Mouse (Mus musculus): Measurements from ENCODE around the gene Cetn3. TPM values are rescaled to one million over a fixed set of nuclear protein-coding genes. Genes with fewer than 3 reads are reported as not detected.
A peak's percentile ranks its signal among the peaks of the same experiment; 100 is the strongest.

The Cetn3 gene
- total and polyA plus RNA-seq, 3 experiments, result 55.6 to 211 (median 158) TPM

GRCm38 (mm10) chr13:81840646-81841045, 57.8 kb downstream of the Cetn3 start:
- H3K36me3 ChIP-seq (replicated peaks in 1 of 2; ENCODE audit: control insufficient read depth in 1 of 2, insufficient read depth in 1 of 2, low read length in 1 of 2), result no peaks in the 10 kb centered on the region
- H3K4me2 ChIP-seq (ENCODE audit: insufficient read depth, low read depth, poor library complexity, severe bottlenecking), result peak overlapping the region; percentile 16; the same call in 1 of the 2 replicates
- dilution Hi-C loops (cut with MboI; ENCODE audit: extremely low pct_ligation_motif_present, extremely low pct_unique_long_range_greater_than_20kb, low sequenced_read_pairs), result no loop called here
- H3K27me3 ChIP-seq (replicated peaks), result no peaks in the 10 kb centered on the region
- no peak overlapping the region for H3K4me3 ChIP-seq (replicated peaks in 1 of 3; ENCODE audit: low read depth in 2 of 3, low read length in 2 of 3, poor library complexity in 1 of 3)
- H3K27ac ChIP-seq (ENCODE audit: insufficient read depth, low read depth), result no peak overlapping the region
- H3K79me2 ChIP-seq (replicated peaks; ENCODE audit: control insufficient read depth, extremely low read depth, insufficient read depth, poor library complexity, severe bottlenecking), result no peaks in the 10 kb centered on the region
- no peaks in the 10 kb centered on the region for H3K9me3 ChIP-seq (replicated peaks; ENCODE audit: low read length)
- H3K9ac ChIP-seq (ENCODE audit: insufficient read depth, low read depth), result no peak overlapping the region
- TF ChIP-seq ZNF384 (IDR thresholded peaks at IDR 0.05; ENCODE audit: low read depth, low read length) (no peak), HCFC1 (IDR thresholded peaks at IDR 0.05; ENCODE audit: low read depth, low read length) (no peak), GABPA (IDR thresholded peaks at IDR 0.05; ENCODE audit: insufficient replicate concordance, low read depth, low read length) (no peak), TBP (conservative IDR thresholded peaks at IDR 0.05; ENCODE audit: low read depth, low read length) (no peak), SMC3 (IDR thresholded peaks at IDR 0.05; ENCODE audit: low read depth, low read length) (no peak), MAX (IDR thresholded peaks at IDR 0.05; ENCODE audit: low read length) (no peak), CHD2 (IDR thresholded peaks at IDR 0.05; ENCODE audit: low read length) (no peak), CTCF (conservative IDR thresholded peaks at IDR 0.05 in 1 of 2, IDR thresholded peaks at IDR 0.05 in 1 of 2; ENCODE audit: low read depth in 2 of 2, low read length in 2 of 2) (no peak), ZMIZ1 (IDR thresholded peaks at IDR 0.05; ENCODE audit: low read depth, low read length) (no peak)
- peak; percentile 23 for DNase-seq (ENCODE audit: extremely low read depth)
- in situ Hi-C loops (cut with MboI; ENCODE audit: low pct_ligation_motif_present, low pct_unique_long_range_greater_than_20kb, low sequenced_read_pairs), result no loop called here
- peaks cover 11 to 19% of the 10 kb centered on the region in 2 experiments; a peak in 3 of 4 replicates for H3K4me1 ChIP-seq (ENCODE audit: control insufficient read depth in 1 of 2, insufficient read depth in 2 of 2)

- peaks cover 7 to 14% of the 10 kb centered on the region in 2 experiments; a peak in 2 of 4 replicates for H3K4me1 ChIP-seq (ENCODE audit: control insufficient read depth in 1 of 2, insufficient read depth in 2 of 2)
- no peaks in the 10 kb centered on the region for H3K79me2 ChIP-seq (replicated peaks; ENCODE audit: control insufficient read depth, extremely low read depth, insufficient read depth, poor library complexity, severe bottlenecking)
- no peak for TF ChIP-seq SMC3 (IDR thresholded peaks at IDR 0.05; ENCODE audit: low read depth, low read length)
- TF ChIP-seq RCOR1 (conservative IDR thresholded peaks at IDR 0.05; ENCODE audit: low read depth, low read length), result no peak
- DNase-seq (ENCODE audit: extremely low read depth), result no peak
- no peak overlapping the region for H3K27ac ChIP-seq (ENCODE audit: insufficient read depth, low read depth)
- H3K9me3 ChIP-seq (replicated peaks; ENCODE audit: low read length), result no peaks in the 10 kb centered on the region
- no peak overlapping the region for H3K9ac ChIP-seq (ENCODE audit: insufficient read depth, low read depth)
- dilution Hi-C loops (cut with MboI; ENCODE audit: extremely low pct_ligation_motif_present, extremely low pct_unique_long_range_greater_than_20kb, low sequenced_read_pairs) (no loop called here), in situ Hi-C loops (cut with MboI; ENCODE audit: low pct_ligation_motif_present, low pct_unique_long_range_greater_than_20kb, low sequenced_read_pairs) (no loop called here)
- no peak overlapping the region for H3K4me3 ChIP-seq (replicated peaks in 1 of 3; ENCODE audit: low read depth in 2 of 3, low read length in 2 of 3, poor library complexity in 1 of 3)
- no peak overlapping the region for H3K4me2 ChIP-seq (ENCODE audit: insufficient read depth, low read depth, poor library complexity, severe bottlenecking)
- H3K27me3 ChIP-seq (replicated peaks), result no peaks in the 10 kb centered on the region
- no peaks in the 10 kb centered on the region for H3K36me3 ChIP-seq (replicated peaks in 1 of 2; ENCODE audit: control insufficient read depth in 1 of 2, insufficient read depth in 1 of 2, low read length in 1 of 2)
These were observed 59.4 kb downstream of the Cetn3 start for GRCm38 (mm10) chr13:81842278-81842677.

Other genes starting within 250 kb of the Cetn3 start
- 0.13 and 0.17 TPM in 2 replicates for gene Adgrv1, start 149.9 kb upstream of the Cetn3 start, total RNA-seq (2012; rRNA removed)
- gene Adgrv1, start 149.9 kb upstream of the Cetn3 start, total RNA-seq (2014; rRNA removed), result 0.26 and 0.44 TPM in 2 replicates
- gene Adgrv1, start 149.9 kb upstream of the Cetn3 start, polyA plus RNA-seq (2012; ENCODE audit: insufficient read length, low read depth), result 0.27 and 0.31 TPM in 2 replicates
- 12.4 and 15.1 TPM in 2 replicates for gene Lysmd3, start 125.4 kb upstream of the Cetn3 start, total RNA-seq (2012; rRNA removed)
- gene Lysmd3, start 125.4 kb upstream of the Cetn3 start, total RNA-seq (2014; rRNA removed), result 17.7 and 19.7 TPM in 2 replicates
- 7.3 and 9.0 TPM in 2 replicates for gene Lysmd3, start 125.4 kb upstream of the Cetn3 start, polyA plus RNA-seq (2012; ENCODE audit: insufficient read length, low read depth)
- gene Polr3g, start 72.1 kb upstream of the Cetn3 start, total RNA-seq (2012; rRNA removed), result 19.1 and 22.0 TPM in 2 replicates
- gene Polr3g, start 72.1 kb upstream of the Cetn3 start, total RNA-seq (2014; rRNA removed), result 51.2 and 52.5 TPM in 2 replicates
- 45.2 and 54.0 TPM in 2 replicates for gene Polr3g, start 72.1 kb upstream of the Cetn3 start, polyA plus RNA-seq (2012; ENCODE audit: insufficient read length, low read depth)
- gene Mblac2, start 71.7 kb upstream of the Cetn3 start, total RNA-seq (2012; rRNA removed), result 0.38 and 0.42 TPM in 2 replicates
- 0.54 and 0.71 TPM in 2 replicates for gene Mblac2, start 71.7 kb upstream of the Cetn3 start, total RNA-seq (2014; rRNA removed)
- gene Mblac2, start 71.7 kb upstream of the Cetn3 start, polyA plus RNA-seq (2012; ENCODE audit: insufficient read length, low read depth), result 0.13 and 0.74 TPM in 2 replicates